Mouse (Mus musculus): ENCODE measurements around the gene Acap2.

GRCm38 (mm10) chr16:31066344-31067098 is 134.5 kb downstream of the Acap2 start:
- no peak for TF ChIP-seq CTCF (IDR thresholded peaks at IDR 0.05; ENCODE audit: low read depth)
- TF ChIP-seq EP300 (IDR thresholded peaks at IDR 0.05; ENCODE audit: low read depth) = no peak

All from liver, embryonic 14.5 days (tissue).